Mouse (Mus musculus) hindbrain, embryonic 11.5 days (tissue): Measurements from ENCODE around the gene Pkn2. TPM values are rescaled to one million over a fixed set of nuclear protein-coding genes. Genes with fewer than 3 reads are reported as not detected.

Source experiments
- ATAC-seq: fragments of 200-750 bp; cut with Nextera tagmentation; 2 replicates; pipeline ENCODE4 v1.8.0; 2017; ENCODE audit warnings: mild to moderate bottlenecking, moderate TSS enrichment, moderate library complexity; ENCODE audit not compliant: low FRiP score
- DNase-seq: peaks from one replicate; pipeline ENCODE4 v3.0.0-alpha.2; 2015; ENCODE audit warnings: low spot score
- H3K27ac ChIP-seq: fragments of 300-500 bp; sonication (generic); 2 replicates; pipeline ENCODE4 v1.5.1; 2014; ENCODE audit warnings: mild to moderate bottlenecking, low read depth, low read length
- H3K27me3 ChIP-seq: fragments of 300-500 bp; sonication (generic); 2 replicates; pipeline ENCODE4 v1.6.1; 2014; ENCODE audit warnings: mild to moderate bottlenecking, low read length, moderate library complexity, mixed read lengths; ENCODE audit not compliant: control insufficient read depth, insufficient read depth
- H3K36me3 ChIP-seq: fragments of 300-500 bp; sonication (generic); 2 replicates; pipeline ENCODE4 v1.6.1; 2014; ENCODE audit warnings: mild to moderate bottlenecking, low read length, moderate library complexity, mixed read lengths; ENCODE audit not compliant: control insufficient read depth, insufficient read depth
- H3K4me1 ChIP-seq: fragments of 300-500 bp; sonication (generic); replicated peaks from 2 replicates; pipeline ENCODE4 v1.6.1; 2014; ENCODE audit warnings: low read length, mixed read lengths; ENCODE audit not compliant: control insufficient read depth, insufficient read depth
- H3K4me2 ChIP-seq: fragments of 300-500 bp; sonication (generic); replicated peaks from 2 replicates; pipeline ENCODE4 v1.6.1; 2014; ENCODE audit warnings: mild to moderate bottlenecking, low read depth, low read length
- H3K4me3 ChIP-seq: fragments of 300-500 bp; sonication (generic); 2 replicates; pipeline ENCODE4 v1.5.1; 2014; ENCODE audit warnings: low read depth, low read length
- H3K9ac ChIP-seq: fragments of 300-500 bp; sonication (generic); 2 replicates; pipeline ENCODE4 v1.6.1; 2014; ENCODE audit warnings: low read depth, low read length
- H3K9me3 ChIP-seq: fragments of 300-500 bp; sonication (generic); 2 replicates; pipeline ENCODE4 v1.6.1; 2016; ENCODE audit warnings: low read length; ENCODE audit not compliant: control insufficient read depth
- WGBS: fragments of 180-500 bp; shearing (Covaris S2); extraction: QIAGEN DNeasy Blood & Tissue Kit; methylation state at CpG from one replicate; pipeline ENCODE4 v1.1.7; 2014; 5-methylcytosine and 5-hydroxymethylcytosine counted together
- polyA plus RNA-seq: library from polyadenylated mRNA; unstranded; fragments of >200 nt; fragmentation: Nextera tagmentation; extraction: Ambion mirVana; gene quantifications from 2 replicates; pipeline ENCODE4 v1.2.1, GENCODE M21; 2014

Gene Pkn2
- polyA plus RNA-seq: 42.5 and 48.6 TPM in 2 replicates

- Histone ChIP-seq H3K27me3 (no peaks in the 10 kb centered on the region), H3K27ac (peak within 1 kb of the TSS; percentile 94), H3K36me3 (no peaks in the 10 kb centered on the region), H3K4me1 (no peaks in the 10 kb centered on the region), H3K4me2 (peak within 1 kb of the TSS; percentile 49), H3K9ac (peak within 1 kb of the TSS; percentile 94), H3K9me3 (no peaks in the 10 kb centered on the region), H3K4me3 (peak within 1 kb of the TSS; percentile 99)
- DNase-seq (peak; percentile 100), ATAC-seq (peak; percentile 99)
- under 1% methylated on average over 41 of the region's 84 CpGs for WGBS
These were observed at the start of gene Pkn2 for GRCm38 (mm10) chr3:142881872-142882623. Gene Pkn2 (minus strand): TSS chr3:142882004.

GRCm38 (mm10) chr3:142929906-142930305 is 48.1 kb upstream of the Pkn2 start:
- H3K4me2 ChIP-seq: no peak overlapping the region
- ATAC-seq: no peak
- 84% methylated on average over 2 of the region's 2 CpGs for WGBS

GRCm38 (mm10) chr3:142927311-142927710 is 45.5 kb upstream of the Pkn2 start:
- ATAC-seq (0 out of 2 replicates have a peak, but pooled peaks have one; percentile 47), DNase-seq (no peak)
- H3K4me3 ChIP-seq: no peak overlapping the region
- WGBS: 97% methylated on average over 3 of the region's 3 CpGs
- H3K27ac ChIP-seq: no peak overlapping the region
- H3K36me3 ChIP-seq: no peaks in the 10 kb centered on the region
- H3K9me3 ChIP-seq: no peaks in the 10 kb centered on the region
- H3K27me3 ChIP-seq: no peaks in the 10 kb centered on the region
- H3K4me1 ChIP-seq: no peaks in the 10 kb centered on the region
- H3K9ac ChIP-seq: no peak overlapping the region
- no peak overlapping the region for H3K4me2 ChIP-seq

More at GRCm38 (mm10) chr3:142929906-142930305, 48.1 kb upstream of the Pkn2 start:
- no peaks in the 10 kb centered on the region for H3K27me3 ChIP-seq
- no peak overlapping the region for H3K9ac ChIP-seq
- H3K36me3 ChIP-seq: no peaks in the 10 kb centered on the region
- H3K27ac ChIP-seq: no peak overlapping the region
- no peak overlapping the region for H3K4me3 ChIP-seq
- no peaks in the 10 kb centered on the region for H3K4me1 ChIP-seq
- H3K9me3 ChIP-seq: no peaks in the 10 kb centered on the region
- DNase-seq: no peak

- Histone ChIP-seq H3K4me3 (no peak overlapping the region), H3K36me3 (no peaks in the 10 kb centered on the region), H3K4me2 (no peak overlapping the region), H3K9me3 (no peaks in the 10 kb centered on the region), H3K27ac (no peak overlapping the region), H3K9ac (no peak overlapping the region), H3K27me3 (no peaks in the 10 kb centered on the region), H3K4me1 (no peaks in the 10 kb centered on the region)
- WGBS: 84% methylated on average over 2 of the region's 2 CpGs
- DNase-seq (no peak), ATAC-seq (no peak)
These were observed 43.1 kb upstream of the Pkn2 start for GRCm38 (mm10) chr3:142924831-142925348.

- Histone ChIP-seq H3K4me3 (no peak overlapping the region), H3K36me3 (no peaks in the 10 kb centered on the region), H3K27ac (no peak overlapping the region), H3K27me3 (no peaks in the 10 kb centered on the region), H3K9me3 (no peaks in the 10 kb centered on the region), H3K9ac (no peak overlapping the region), H3K4me1 (no peaks in the 10 kb centered on the region), H3K4me2 (no peak overlapping the region)
- DNase-seq (no peak), ATAC-seq (no peak)
- WGBS: 78% methylated on average over 3 of the region's 3 CpGs
These were observed 37.3 kb upstream of the Pkn2 start for GRCm38 (mm10) chr3:142919070-142919469.

GRCm38 (mm10) chr3:142917760-142918439 is 36.1 kb upstream of the Pkn2 start:
- no peak for ATAC-seq
- Histone ChIP-seq H3K27ac (no peak overlapping the region), H3K36me3 (no peaks in the 10 kb centered on the region), H3K9me3 (no peaks in the 10 kb centered on the region), H3K9ac (no peak overlapping the region), H3K4me3 (no peak overlapping the region), H3K4me2 (no peak overlapping the region), H3K27me3 (no peaks in the 10 kb centered on the region), H3K4me1 (no peaks in the 10 kb centered on the region)
- no peak for DNase-seq
- WGBS: 63% methylated on average over 4 of the region's 4 CpGs

- 90% methylated on average over 4 of the region's 4 CpGs for WGBS
- Histone ChIP-seq H3K36me3 (no peaks in the 10 kb centered on the region), H3K9ac (no peak overlapping the region), H3K4me2 (no peak overlapping the region), H3K4me3 (no peak overlapping the region), H3K27me3 (no peaks in the 10 kb centered on the region), H3K27ac (no peak overlapping the region), H3K4me1 (no peaks in the 10 kb centered on the region), H3K9me3 (no peaks in the 10 kb centered on the region)
- DNase-seq (no peak), ATAC-seq (no peak)
These were observed 35.4 kb upstream of the Pkn2 start for GRCm38 (mm10) chr3:142917171-142917570.

GRCm38 (mm10) chr3:142913295-142913694 is 31.5 kb upstream of the Pkn2 start:
- no peak for DNase-seq
- WGBS: 81% methylated on average over 1 of the region's 1 CpGs

More at GRCm38 (mm10) chr3:142913295-142913694, 31.5 kb upstream of the Pkn2 start:
- Histone ChIP-seq H3K36me3 (no peaks in the 10 kb centered on the region), H3K4me2 (no peak overlapping the region), H3K4me1 (no peaks in the 10 kb centered on the region), H3K4me3 (no peak overlapping the region), H3K27me3 (no peaks in the 10 kb centered on the region), H3K9me3 (no peaks in the 10 kb centered on the region), H3K9ac (no peak overlapping the region), H3K27ac (no peak overlapping the region)
- ATAC-seq: no peak
